Mouse (Mus musculus) lung, postnatal 4 days (tissue): ENCODE measurements around the gene AF067061.
"Not testable (repeated sequence)": the region's sequence is repeated elsewhere in the genome, so short reads cannot be mapped to it uniquely, and the experiment has no call there.

ENCODE experiments used
- DNase-seq, 2 experiments: peaks; one replicate each; pipeline ENCODE4 v3.0.0; 2021

The AF067061 gene

DNA sequence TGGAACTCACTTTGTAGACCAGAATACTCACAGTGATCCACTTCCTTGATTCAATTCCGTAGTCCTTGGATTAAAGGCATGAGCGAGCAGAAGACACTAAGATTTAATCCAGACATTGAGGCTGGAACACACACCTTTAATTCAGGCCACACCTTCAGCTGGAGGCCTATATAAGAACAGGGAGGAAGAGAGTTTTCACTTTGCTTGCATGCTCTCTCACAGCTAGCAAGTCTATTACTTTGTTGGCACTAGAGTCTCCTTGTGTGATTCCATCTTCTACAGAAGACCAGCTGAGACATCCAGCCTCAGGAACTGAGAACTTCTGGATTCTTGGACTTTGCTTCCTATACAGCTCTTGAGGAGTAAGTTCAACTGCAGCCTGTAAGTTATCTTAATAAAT is at the start of gene AF067061:
Gene AF067061, plus strand, starts transcription at position 245 of the 400 bp plus-strand sequence.
- DNase-seq: not testable (repeated sequence)

DNA sequence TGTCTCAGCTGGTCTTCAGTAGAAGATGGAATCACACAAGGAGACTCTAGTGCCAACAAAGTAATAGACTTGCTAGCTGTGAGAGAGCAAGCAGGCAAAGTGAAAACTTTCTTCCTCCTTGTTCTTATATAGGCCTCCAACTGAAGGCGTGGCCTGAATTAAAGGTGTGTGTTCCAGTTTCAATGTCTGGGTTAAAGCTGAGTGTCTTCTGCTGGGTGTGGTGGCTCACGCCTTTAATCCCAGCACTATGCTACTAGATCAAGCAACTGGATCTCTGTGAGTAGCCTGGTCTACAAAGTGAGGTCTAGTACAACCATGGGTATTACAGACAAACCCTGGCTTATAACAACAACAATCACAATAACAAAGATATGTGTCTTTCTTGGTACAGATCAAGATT is 47.1 kb upstream of the AF067061 start, which contains the start of gene Gm21762:
Gene Gm21762, minus strand, starts transcription at position 101 of the 400 bp plus-strand sequence.
- not testable (repeated sequence) for DNase-seq

DNA sequence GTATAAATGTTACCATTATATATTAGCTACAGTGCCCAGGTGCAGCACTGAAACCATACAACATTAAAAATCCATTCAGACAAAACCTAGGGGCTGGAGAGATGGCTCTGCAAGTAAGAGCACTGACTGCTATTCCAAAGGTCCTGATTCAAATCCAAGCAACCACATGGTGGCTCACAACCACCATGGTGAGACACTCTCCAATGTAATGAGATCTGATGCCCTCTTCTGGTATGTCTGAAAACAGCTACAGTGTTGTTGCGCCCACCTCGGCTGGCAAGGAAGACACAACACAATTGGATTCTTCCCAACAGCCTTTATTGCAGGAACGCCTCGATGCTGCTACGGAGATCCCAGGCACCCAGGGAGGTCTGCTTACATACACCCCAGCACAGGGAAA is 42.0 kb upstream of the AF067061 start:
- DNase-seq: not testable (repeated sequence)

DNA sequence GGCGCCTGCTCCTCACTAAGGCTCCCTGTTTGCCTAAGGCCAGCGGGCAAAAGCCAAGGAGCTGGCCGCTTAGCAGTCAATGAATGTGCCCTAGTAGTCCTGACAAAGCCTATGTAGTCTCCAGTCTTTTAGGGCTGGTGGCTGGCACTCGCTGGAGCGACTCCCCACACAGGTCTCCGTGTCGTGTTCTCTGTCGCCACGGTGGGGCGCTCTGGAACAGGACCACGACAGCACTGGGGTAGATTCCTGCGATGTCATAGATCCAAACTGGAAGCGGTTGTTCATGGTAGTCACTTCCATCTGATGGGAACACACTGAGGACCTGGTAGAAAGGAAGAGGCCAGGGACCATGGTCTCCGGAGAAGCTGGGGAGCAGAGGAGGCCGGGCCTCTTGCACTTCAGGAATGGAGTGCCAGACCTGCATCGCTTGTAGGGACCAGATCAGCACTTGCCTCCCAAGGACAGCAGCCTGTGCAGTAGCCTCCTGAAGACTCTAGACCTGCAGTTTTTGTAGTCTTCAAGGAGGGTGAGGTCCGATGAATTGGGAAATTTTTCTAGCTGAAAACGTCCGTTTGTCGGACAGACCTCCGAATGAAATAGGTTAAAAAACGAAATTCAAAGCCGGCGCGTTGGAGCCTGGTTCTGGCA is 39.8 kb upstream of the AF067061 start:
- not testable (repeated sequence) for DNase-seq

DNA sequence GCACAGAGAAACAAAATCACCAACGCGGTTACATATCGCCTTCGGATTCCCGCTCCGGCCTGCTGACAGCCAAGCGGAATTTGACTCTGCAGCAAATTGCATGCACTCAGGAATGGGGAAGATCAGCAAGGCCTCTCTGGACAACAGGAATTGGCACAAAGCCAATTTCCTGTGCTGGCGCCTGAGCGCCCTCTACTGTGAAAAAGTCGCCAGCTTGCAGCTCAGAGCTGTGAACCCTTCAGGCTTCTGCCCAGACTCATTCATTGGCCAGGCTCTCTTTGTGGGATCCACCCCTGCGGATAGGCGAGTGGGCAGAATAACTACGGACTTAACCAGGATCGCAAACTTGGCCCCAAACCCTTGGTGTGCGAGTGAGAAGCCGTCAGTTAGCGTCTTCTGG is 31.1 kb upstream of the AF067061 start:
- not testable (repeated sequence) for DNase-seq

DNA sequence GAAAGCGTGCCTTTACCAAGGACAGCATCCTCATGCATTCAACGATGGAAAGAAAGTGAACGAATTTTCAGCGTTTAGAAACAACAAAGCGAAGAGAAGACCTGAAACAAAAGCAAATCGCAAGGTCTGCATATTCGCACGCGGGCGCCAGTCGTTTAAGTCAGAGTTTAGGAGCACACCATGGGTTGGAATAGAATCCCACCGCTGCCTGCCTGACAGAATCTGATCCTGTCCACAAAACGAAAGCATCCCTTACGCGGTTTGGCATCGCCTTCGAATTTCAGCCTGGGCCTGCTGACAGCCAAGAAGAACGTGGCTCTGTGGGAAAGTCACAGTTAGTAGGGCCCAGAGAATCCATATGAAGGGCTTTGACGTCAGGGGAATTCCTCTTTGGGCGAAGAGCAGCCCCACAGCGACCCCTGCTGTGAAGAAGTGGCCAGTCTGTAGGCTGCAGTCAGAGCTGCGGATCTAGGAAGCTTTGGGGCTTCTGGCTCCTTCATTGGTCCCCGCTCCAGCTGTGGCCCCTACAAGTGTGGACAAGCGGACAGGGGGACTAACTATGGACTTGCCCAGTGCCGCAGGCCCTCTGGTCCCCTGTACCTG is 30.4 kb upstream of the AF067061 start:
- DNase-seq: not testable (repeated sequence)

DNA sequence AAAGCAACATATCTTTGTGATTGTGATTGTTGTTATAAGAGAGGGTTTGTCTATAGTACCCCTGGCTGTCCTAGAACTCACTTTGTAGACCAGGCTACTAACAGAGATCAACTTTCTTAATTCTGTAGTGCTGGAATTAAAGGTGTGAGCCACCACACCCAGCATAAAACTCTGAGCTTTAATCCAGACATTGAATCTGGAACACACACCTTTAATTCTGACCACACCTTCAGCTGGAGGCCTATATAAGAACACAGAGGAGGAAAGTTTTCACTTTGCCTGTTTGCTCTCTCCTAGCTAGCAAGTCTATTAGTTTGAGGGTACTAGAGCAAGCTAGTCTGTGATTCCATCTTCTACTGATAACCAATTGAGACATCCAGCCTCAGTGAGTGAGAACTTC is 24.1 kb upstream of the AF067061 start, which contains the start of gene Gm21731:
Gene Gm21731, plus strand, starts transcription at position 301 of the 400 bp plus-strand sequence.
- DNase-seq: not testable (repeated sequence)

DNA sequence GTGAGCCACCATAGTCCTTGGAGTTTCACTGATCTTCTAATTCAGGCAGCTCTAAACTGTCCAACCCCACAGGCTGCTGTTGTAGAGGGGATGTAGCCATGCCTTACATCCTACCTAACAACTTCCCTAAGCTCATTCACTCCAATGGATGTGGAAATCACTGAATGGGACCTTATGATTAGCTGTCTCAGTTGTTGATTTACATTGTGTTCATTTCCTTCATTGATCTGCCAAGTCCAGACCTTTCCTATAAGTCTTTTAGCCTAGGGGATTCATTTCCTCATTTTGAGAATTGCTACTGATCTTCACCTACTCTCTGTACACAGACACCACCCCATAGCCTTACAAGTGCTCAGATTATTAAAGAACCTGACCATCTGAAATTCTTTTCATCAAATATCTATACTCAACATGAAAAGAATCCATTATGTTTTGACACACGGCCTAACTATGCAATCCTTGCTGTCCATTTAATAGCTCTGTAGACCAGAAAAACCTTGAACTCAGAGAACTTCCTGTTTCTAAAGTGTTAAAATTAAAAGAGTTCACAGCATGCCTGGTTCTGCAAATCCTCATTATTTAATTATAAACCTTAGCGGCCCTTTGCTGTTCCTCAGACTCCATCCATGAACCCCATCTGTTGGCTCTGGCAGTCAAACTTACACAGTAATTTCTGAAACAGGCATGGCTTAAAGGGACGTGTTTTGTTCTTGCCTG is 11.5 kb upstream of the AF067061 start:
- not testable (repeated sequence) for DNase-seq

DNA sequence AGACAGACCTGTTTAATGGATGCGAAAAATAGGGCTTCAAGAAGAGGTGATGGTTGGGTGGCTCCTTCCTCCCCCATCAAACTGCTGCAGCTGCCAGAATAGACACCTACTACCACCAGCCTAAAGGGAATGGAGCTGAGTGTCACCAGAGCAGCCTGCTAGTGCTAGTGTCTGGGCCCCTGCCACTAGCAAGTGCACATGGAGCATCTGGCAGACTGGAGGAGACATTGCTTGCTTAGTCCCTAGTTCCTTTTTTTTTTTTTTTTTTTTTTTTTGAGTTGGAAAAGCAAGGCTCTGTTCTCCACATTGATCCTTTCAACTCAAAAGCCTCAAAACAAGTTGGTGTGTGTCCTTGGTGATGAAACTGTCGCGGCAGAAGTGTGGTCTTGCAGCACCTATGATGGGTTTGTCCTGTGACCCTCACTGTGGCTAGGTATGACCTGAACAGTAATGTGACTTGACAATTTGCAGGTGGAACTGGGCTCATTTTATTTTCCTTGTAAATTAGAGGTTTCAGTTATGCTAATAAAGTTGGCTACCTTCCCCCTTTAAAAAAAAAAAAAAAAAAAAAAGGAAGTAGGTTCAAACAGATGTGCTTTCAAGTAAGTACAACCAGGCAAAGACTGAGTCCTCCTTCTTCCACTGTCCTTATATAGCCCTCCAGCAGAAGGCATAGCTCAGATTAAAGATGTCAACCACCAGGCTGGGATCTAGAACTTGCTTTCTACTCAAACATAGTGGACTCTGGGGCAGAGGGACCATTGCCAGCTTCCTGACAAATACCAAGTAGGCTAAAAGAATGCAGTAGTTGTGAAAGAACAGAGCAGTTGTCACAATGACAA is 3.9 kb upstream of the AF067061 start:
- not testable (repeated sequence) for DNase-seq

DNA sequence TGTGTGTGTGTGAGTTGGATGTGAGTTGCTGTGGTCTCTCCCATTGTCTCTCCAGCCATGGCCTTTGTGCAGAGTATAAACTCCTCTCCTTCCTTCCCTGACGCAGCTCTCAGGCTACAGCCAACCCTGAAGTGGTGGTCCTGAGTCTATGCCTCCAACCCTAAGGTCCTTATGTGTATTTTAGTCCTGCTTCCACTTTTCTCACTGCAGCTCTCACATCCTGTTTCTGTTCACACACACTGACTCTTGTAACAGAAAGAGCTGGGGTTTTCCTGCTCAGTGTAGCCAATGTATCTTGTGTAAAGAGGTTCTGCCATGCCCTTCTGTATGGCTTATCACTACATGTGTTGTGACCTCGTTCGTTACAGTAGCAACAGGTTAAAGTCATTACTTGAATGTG is 3.2 kb upstream of the AF067061 start:
- DNase-seq: not testable (repeated sequence)

DNA sequence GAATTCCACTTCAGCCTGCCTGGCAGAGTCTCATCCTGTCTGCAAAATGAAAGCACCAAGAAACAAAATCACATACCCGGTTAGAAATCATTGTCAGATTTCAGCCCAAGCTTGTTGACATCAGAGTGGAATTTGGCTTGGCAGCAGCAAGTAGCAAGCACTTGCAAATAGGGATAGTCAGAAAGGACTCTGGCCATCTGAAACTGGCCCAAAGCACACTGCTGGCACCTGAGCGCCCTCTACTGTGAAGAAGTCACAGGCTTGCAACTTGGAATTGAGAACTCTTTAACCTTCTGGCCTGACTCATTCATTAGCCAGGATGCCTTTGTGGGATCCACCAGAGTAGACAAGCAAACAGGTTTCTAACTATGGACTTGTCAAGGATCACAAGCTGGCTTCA is 14.9 kb downstream of the AF067061 start:
- DNase-seq: not testable (repeated sequence)

DNA sequence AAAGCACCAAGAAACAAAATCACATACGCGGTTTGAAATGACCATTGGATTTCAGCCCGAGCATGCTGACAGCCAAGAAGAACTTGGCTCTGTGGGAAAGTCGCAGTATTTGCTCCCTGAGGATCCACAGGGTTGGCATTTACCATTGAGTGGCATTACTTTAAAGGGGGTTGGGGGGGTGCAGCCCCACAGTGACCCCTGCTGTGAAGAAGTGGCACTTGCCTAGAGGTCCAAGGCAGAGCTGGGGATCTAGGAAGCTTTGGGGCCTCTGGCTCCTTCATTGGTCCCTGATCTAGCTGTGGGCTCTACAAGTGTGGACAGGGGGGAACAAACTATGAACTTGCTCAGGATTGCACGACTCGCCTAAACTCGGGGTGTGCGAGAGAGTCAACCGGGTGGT is 15.9 kb downstream of the AF067061 start:
- DNase-seq: no peak

DNA sequence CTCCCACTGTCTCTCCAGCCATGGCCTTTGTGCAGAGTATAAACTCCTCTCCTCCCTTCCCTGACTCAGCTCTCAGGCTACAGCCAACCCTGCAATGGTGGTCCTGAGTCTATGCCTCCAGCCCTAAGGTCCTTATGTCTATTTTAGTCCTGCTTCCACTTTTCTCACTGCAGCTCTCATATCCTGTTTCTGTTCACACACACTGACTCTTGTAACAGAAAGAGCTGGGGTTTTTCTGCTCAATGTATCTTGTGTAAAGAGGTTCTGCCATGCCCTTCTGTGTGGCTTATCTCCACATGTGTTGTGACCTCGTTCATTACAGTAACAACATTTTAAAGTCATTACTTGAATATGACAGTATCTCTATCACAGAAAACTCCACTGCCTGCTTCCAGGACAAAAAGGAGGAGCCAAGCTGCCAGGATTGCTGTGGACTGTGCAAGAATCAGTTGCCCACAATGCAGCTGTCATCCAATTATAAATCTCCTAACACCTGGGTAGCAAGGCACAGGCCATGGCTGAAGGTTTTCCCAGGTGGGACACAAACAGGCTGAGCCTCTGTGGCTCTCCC is 36.5 kb downstream of the AF067061 start:
- DNase-seq: no peak

DNA sequence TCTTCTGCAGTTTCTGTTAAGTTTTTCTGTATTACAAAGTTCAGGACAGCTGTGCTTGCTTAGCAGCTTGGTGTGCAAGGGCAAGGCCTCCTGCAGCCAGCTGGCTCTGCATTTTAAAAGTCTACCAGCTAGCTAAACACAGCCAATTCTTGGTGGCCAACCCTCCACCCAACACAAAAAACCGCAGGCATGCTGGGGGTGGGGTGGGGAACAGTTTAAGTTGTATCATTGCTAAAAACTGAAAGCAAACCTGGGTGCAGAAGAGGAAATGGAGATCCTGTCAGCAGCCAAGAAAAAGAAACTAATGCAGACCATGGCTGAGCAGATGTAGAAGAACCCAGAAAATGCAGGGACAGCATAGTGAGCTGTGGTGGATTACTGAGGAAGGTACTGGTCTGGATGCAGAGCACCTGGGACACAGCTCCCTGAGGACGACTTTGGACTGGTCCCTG is 37.1 kb downstream of the AF067061 start, which contains the start of gene BC147527:
Gene BC147527, plus strand, starts transcription at position 402 of the 452 bp plus-strand sequence.
- peak; percentile 22 to 31 for DNase-seq

DNA sequence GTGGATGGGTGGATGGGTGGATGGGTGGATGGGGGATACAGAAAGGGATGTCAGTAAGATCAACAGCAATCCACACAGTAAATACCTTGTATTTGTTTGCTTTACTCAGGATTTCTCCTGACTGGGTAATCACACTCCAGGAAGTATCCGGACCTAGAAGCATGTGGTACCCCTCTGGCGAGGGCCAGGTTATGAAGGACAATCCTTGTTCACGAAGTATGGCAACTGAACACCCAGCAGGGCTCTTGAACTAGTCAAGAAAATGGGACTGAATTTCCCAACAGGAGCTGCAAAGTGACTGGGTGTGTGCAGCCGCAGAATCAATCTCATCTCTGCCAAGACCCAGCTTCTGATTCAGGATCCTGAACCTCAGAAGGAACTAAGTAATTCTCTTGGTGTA is 37.9 kb downstream of the AF067061 start:
- no peak for DNase-seq

DNA sequence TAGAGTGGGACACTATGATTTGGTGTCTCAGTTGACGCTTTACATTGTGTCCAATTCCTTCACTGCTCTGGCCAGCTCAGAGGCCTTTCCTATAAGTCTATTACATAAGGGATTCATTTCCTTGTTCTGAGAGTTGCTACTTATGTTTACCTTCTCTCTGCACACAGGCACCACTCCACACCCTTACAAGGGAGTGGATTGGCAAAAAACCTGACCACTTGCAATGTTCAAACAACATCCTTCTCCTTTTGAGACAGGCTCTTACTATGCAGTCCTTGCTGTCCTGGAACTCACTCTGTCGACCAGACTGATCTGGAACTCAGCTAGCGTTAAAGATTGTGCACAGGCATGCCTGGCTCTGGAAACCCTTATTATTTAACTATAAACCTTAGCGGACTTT is 47.8 kb downstream of the AF067061 start:
- DNase-seq: no peak

DNA sequence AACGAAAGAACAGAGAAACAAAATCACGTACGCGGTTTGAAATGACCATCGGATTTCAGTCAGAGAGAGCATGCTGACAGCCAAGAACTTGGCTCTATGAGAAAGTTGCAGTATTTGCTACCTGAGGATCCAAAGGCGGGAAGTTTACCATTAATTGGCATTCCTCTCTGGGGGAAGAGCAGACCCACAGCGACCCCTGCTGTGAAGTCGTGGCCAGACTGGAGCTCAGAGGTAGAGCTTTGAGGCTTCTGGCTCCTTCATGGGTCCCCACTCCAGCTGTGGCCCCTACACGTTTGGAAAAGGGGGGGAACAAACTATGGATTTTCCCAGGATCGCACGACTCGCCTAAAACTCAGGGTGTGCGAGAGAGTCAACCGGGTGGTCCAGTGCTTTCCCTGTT is 50.7 kb downstream of the AF067061 start:
- no peak for DNase-seq
